Mouse (Mus musculus) embryonic facial prominence, embryonic 14.5 days (tissue): ENCODE measurements around the gene Pdzd8. TPM values are rescaled to one million over a fixed set of nuclear protein-coding genes. Genes with fewer than 3 reads are reported as not detected.
A peak's percentile ranks its signal among the peaks of the same experiment; 100 is the strongest.

Source experiments
- ATAC-seq: fragments of 200-750 bp; cut with Nextera tagmentation; 2 replicates; pipeline ENCODE4 v1.8.0; 2017; ENCODE audit warnings: low read depth, moderate number of reproducible peaks, moderate TSS enrichment
- DNase-seq: peaks from one replicate; pipeline ENCODE4 v3.0.0-alpha.2; 2015; ENCODE audit warnings: low spot score
- H3K27ac ChIP-seq: fragments of 300-500 bp; sonication (generic); replicated peaks from 2 replicates; pipeline ENCODE4 v1.5.1; 2014; ENCODE audit warnings: low read depth, mild to moderate bottlenecking, low read length, moderate library complexity
- H3K27me3 ChIP-seq: fragments of 300-500 bp; sonication (generic); replicated peaks from 2 replicates; pipeline ENCODE4 v1.6.1; 2014; ENCODE audit warnings: low read length; ENCODE audit not compliant: control insufficient read depth, insufficient read depth
- H3K36me3 ChIP-seq: fragments of 300-500 bp; sonication (generic); 2 replicates; pipeline ENCODE4 v1.6.1; 2014; ENCODE audit warnings: low read length, mixed read lengths; ENCODE audit not compliant: control insufficient read depth, insufficient read depth
- H3K4me1 ChIP-seq: fragments of 300-500 bp; sonication (generic); 2 replicates; pipeline ENCODE4 v1.6.1; 2014; ENCODE audit warnings: antibody characterized with exemption, low read length; ENCODE audit not compliant: control insufficient read depth, insufficient read depth
- H3K4me2 ChIP-seq: fragments of 300-500 bp; sonication (generic); 2 replicates; pipeline ENCODE4 v1.6.1; 2014; ENCODE audit warnings: low read depth, mild to moderate bottlenecking, low read length, moderate library complexity, mixed read lengths
- H3K4me3 ChIP-seq: fragments of 300-500 bp; sonication (generic); 2 replicates; pipeline ENCODE4 v1.5.1; 2014; ENCODE audit warnings: low read depth, mild to moderate bottlenecking, low read length
- H3K9ac ChIP-seq: fragments of 300-500 bp; sonication (generic); 2 replicates; pipeline ENCODE4 v1.6.1; 2014; ENCODE audit warnings: low read depth, mild to moderate bottlenecking, low read length, moderate library complexity, mixed read lengths
- H3K9me3 ChIP-seq: fragments of 300-500 bp; sonication (generic); 2 replicates; pipeline ENCODE4 v1.6.1; 2016; ENCODE audit warnings: low read length; ENCODE audit not compliant: control insufficient read depth
- WGBS: fragments of 180-500 bp; shearing (Covaris S2); extraction: QIAGEN DNeasy Blood & Tissue Kit; methylation state at CpG from one replicate; pipeline ENCODE4 v1.1.7; 2014; 5-methylcytosine and 5-hydroxymethylcytosine counted together
- polyA plus RNA-seq: library from polyadenylated mRNA; unstranded; fragments of >200 nt; fragmentation: Nextera tagmentation; extraction: Ambion mirVana; gene quantifications from 2 replicates; pipeline ENCODE4 v1.2.1, GENCODE M21; 2014

Gene Pdzd8
- 15.1 and 15.7 TPM in 2 replicates for polyA plus RNA-seq

GRCm38 (mm10) chr19:59345658-59346283, at the start of gene Pdzd8:
Gene Pdzd8 (minus strand): TSS chr19:59345780.
- H3K27me3 ChIP-seq, result no peaks in the 10 kb centered on the region
- ATAC-seq, result peak; percentile 95
- no peaks in the 10 kb centered on the region for H3K9me3 ChIP-seq
- peak within 1 kb of the TSS; percentile 89 for H3K9ac ChIP-seq
- peak within 1 kb of the TSS; percentile 95 for H3K4me3 ChIP-seq
- WGBS, result 0% methylated on average over 36 of the region's 91 CpGs
- H3K4me2 ChIP-seq, result peak within 1 kb of the TSS; percentile 98
- H3K4me1 ChIP-seq, result peaks cover 28% of the 10 kb centered on the region
- no peaks in the 10 kb centered on the region for H3K36me3 ChIP-seq
- peak; percentile 94 for DNase-seq
- H3K27ac ChIP-seq, result peak within 1 kb of the TSS; percentile 88

GRCm38 (mm10) chr19:59393777-59394441, 48.3 kb upstream of the Pdzd8 start:
- H3K9ac ChIP-seq, result no peak overlapping the region
- 31% methylated on average over 8 of the region's 8 CpGs for WGBS
- no peak for DNase-seq

GRCm38 (mm10) chr19:59388847-59389606, 43.4 kb upstream of the Pdzd8 start:
- ATAC-seq (peak; percentile 47; the same call in 1 of the 2 replicates), DNase-seq (peak; percentile 85)
- Histone ChIP-seq H3K27ac (no peak overlapping the region), H3K4me1 (0 out of 2 replicates have a peak, but pooled peaks cover 2% of the 10 kb centered on the region), H3K9me3 (no peaks in the 10 kb centered on the region), H3K4me2 (peak overlapping the region; percentile 54), H3K27me3 (no peaks in the 10 kb centered on the region), H3K36me3 (no peaks in the 10 kb centered on the region), H3K4me3 (peak overlapping the region; percentile 22), H3K9ac (peak overlapping the region; percentile 26; the same call in 1 of the 2 replicates)
- WGBS, result 14% methylated on average over 14 of the region's 15 CpGs

More at GRCm38 (mm10) chr19:59393777-59394441, 48.3 kb upstream of the Pdzd8 start:
- H3K27me3 ChIP-seq, result peaks cover 3% of the 10 kb centered on the region; the same call in 1 of the 2 replicates
- H3K4me3 ChIP-seq, result no peak overlapping the region
- H3K4me1 ChIP-seq, result no peaks in the 10 kb centered on the region
- no peaks in the 10 kb centered on the region for H3K9me3 ChIP-seq
- no peak overlapping the region for H3K27ac ChIP-seq
- no peaks in the 10 kb centered on the region for H3K36me3 ChIP-seq
- no peak overlapping the region for H3K4me2 ChIP-seq
- ATAC-seq, result no peak

GRCm38 (mm10) chr19:59388399-59388798, 42.8 kb upstream of the Pdzd8 start:
- no peak overlapping the region for H3K27ac ChIP-seq
- H3K9ac ChIP-seq, result no peak overlapping the region
- H3K27me3 ChIP-seq, result no peaks in the 10 kb centered on the region
- H3K36me3 ChIP-seq, result no peaks in the 10 kb centered on the region
- no peaks in the 10 kb centered on the region for H3K9me3 ChIP-seq
- ATAC-seq (no peak), DNase-seq (no peak)
- 0 out of 2 replicates have a peak, but pooled peaks cover 2% of the 10 kb centered on the region for H3K4me1 ChIP-seq
- H3K4me2 ChIP-seq, result peak overlapping the region; percentile 54
- H3K4me3 ChIP-seq, result peak overlapping the region; percentile 22; the same call in 1 of the 2 replicates
- whole genome bisulfite sequencing, result 18% methylated on average over 5 of the region's 5 CpGs

- 73% methylated on average over 1 of the region's 1 CpGs for WGBS
- H3K9ac ChIP-seq, result no peak overlapping the region
- ATAC-seq (no peak), DNase-seq (peak; percentile 39)
- H3K4me3 ChIP-seq, result no peak overlapping the region
- H3K9me3 ChIP-seq, result no peaks in the 10 kb centered on the region
- no peak overlapping the region for H3K4me2 ChIP-seq
- H3K27me3 ChIP-seq, result no peaks in the 10 kb centered on the region
- H3K36me3 ChIP-seq, result no peaks in the 10 kb centered on the region
- no peak overlapping the region for H3K27ac ChIP-seq
- 0 out of 2 replicates have a peak, but pooled peaks cover 2% of the 10 kb centered on the region for H3K4me1 ChIP-seq
These were observed 41.6 kb upstream of the Pdzd8 start for GRCm38 (mm10) chr19:59387178-59387577.

GRCm38 (mm10) chr19:59384582-59385495, 39.3 kb upstream of the Pdzd8 start:
- no peaks in the 10 kb centered on the region for H3K9me3 ChIP-seq
- DNase-seq, result no peak
- no peak overlapping the region for H3K9ac ChIP-seq
- H3K27ac ChIP-seq, result no peak overlapping the region
- no peaks in the 10 kb centered on the region for H3K27me3 ChIP-seq
- 86% methylated on average over 7 of the region's 7 CpGs for WGBS
- H3K36me3 ChIP-seq, result no peaks in the 10 kb centered on the region
- no peak overlapping the region for H3K4me2 ChIP-seq
- no peak overlapping the region for H3K4me3 ChIP-seq
- H3K4me1 ChIP-seq, result 0 out of 2 replicates have a peak, but pooled peaks cover 2% of the 10 kb centered on the region
- no peak for ATAC-seq

- Histone ChIP-seq H3K4me1 (no peaks in the 10 kb centered on the region), H3K27ac (no peak overlapping the region), H3K4me3 (no peak overlapping the region)
These were observed 36.9 kb upstream of the Pdzd8 start for GRCm38 (mm10) chr19:59382416-59382917.

More at GRCm38 (mm10) chr19:59382416-59382917, 36.9 kb upstream of the Pdzd8 start:
- no peak for DNase-seq
- no peaks in the 10 kb centered on the region for H3K9me3 ChIP-seq
- no peak overlapping the region for H3K9ac ChIP-seq
- ATAC-seq, result no peak
- H3K36me3 ChIP-seq, result no peaks in the 10 kb centered on the region
- H3K4me2 ChIP-seq, result no peak overlapping the region
- H3K27me3 ChIP-seq, result no peaks in the 10 kb centered on the region
